Mouse (Mus musculus): ENCODE data around the gene Rab30.
"Not testable (repeated sequence)": the region's sequence is repeated elsewhere in the genome, so short reads cannot be mapped to it uniquely, and the experiment has no call there.

Rab30 gene

GRCm38 (mm10) chr7:92750395-92750794, 9.0 kb downstream of the Rab30 start:
- DNase-seq (ENCODE audit: low spot score in 2 of 2): no peak

GRCm38 (mm10) chr7:92758067-92758466, 16.7 kb downstream of the Rab30 start:
- no peak for DNase-seq (ENCODE audit: low spot score in 2 of 2)

GRCm38 (mm10) chr7:92760651-92761050, 19.2 kb downstream of the Rab30 start:
- DNase-seq (ENCODE audit: low spot score in 2 of 2): no peak

GRCm38 (mm10) chr7:92761161-92761560, 19.8 kb downstream of the Rab30 start:
- DNase-seq (ENCODE audit: low spot score in 2 of 2): no peak

GRCm38 (mm10) chr7:92765426-92765825, 24.0 kb downstream of the Rab30 start:
- DNase-seq (ENCODE audit: low spot score in 2 of 2): no peak

- no peak for DNase-seq (ENCODE audit: low spot score in 2 of 2)
These were observed 25.0 kb downstream of the Rab30 start for GRCm38 (mm10) chr7:92766096-92767090.

- DNase-seq (ENCODE audit: low spot score in 2 of 2): not testable (repeated sequence)
These were observed 26.7 kb downstream of the Rab30 start for GRCm38 (mm10) chr7:92768116-92768515.

GRCm38 (mm10) chr7:92768859-92769258, 27.5 kb downstream of the Rab30 start:
- no peak for DNase-seq (ENCODE audit: low spot score in 2 of 2)

- DNase-seq (ENCODE audit: low spot score in 2 of 2): no peak
These were observed 31.6 kb downstream of the Rab30 start for GRCm38 (mm10) chr7:92773006-92773405.

- no peak for DNase-seq (ENCODE audit: low spot score in 2 of 2)
These were observed 32.2 kb downstream of the Rab30 start for GRCm38 (mm10) chr7:92773596-92773995.

GRCm38 (mm10) chr7:92774741-92775140, 33.3 kb downstream of the Rab30 start:
- no peak for DNase-seq (ENCODE audit: low spot score in 2 of 2)

GRCm38 (mm10) chr7:92775703-92776102, 34.3 kb downstream of the Rab30 start:
- no peak for DNase-seq (ENCODE audit: low spot score in 2 of 2)

GRCm38 (mm10) chr7:92776647-92777046, 35.2 kb downstream of the Rab30 start:
- no peak for DNase-seq (ENCODE audit: low spot score in 2 of 2)

- DNase-seq (ENCODE audit: low spot score in 2 of 2): no peak
These were observed 35.9 kb downstream of the Rab30 start for GRCm38 (mm10) chr7:92777108-92777973.

- no peak for DNase-seq (ENCODE audit: low spot score in 2 of 2)
These were observed 37.7 kb downstream of the Rab30 start for GRCm38 (mm10) chr7:92779058-92779457.

GRCm38 (mm10) chr7:92781361-92781760, 40.0 kb downstream of the Rab30 start:
- no peak for DNase-seq (ENCODE audit: low spot score in 2 of 2)

GRCm38 (mm10) chr7:92781948-92782347, 40.5 kb downstream of the Rab30 start:
- no peak for DNase-seq (ENCODE audit: low spot score in 2 of 2)

- no peak for DNase-seq (ENCODE audit: low spot score in 2 of 2)
These were observed 41.1 kb downstream of the Rab30 start for GRCm38 (mm10) chr7:92782511-92782910.

GRCm38 (mm10) chr7:92783166-92783806, 41.9 kb downstream of the Rab30 start:
- DNase-seq (ENCODE audit: low spot score in 2 of 2): no peak

- no peak for DNase-seq (ENCODE audit: low spot score in 2 of 2)
These were observed 42.5 kb downstream of the Rab30 start for GRCm38 (mm10) chr7:92783914-92784313.

- no peak for DNase-seq (ENCODE audit: low spot score in 2 of 2)
These were observed 54.3 kb downstream of the Rab30 start for GRCm38 (mm10) chr7:92795749-92796148.

- DNase-seq (ENCODE audit: low spot score in 2 of 2): no peak
These were observed 55.4 kb downstream of the Rab30 start for GRCm38 (mm10) chr7:92796813-92797212.

Measured in thymus, postnatal 10 days (tissue).